Mouse (Mus musculus) thymus, adult 2 months (tissue): Measurements from ENCODE around the gene Cpne9. TPM values are rescaled to one million over a fixed set of nuclear protein-coding genes. Genes with fewer than 3 reads are reported as not detected.
A peak's percentile ranks its signal among the peaks of the same experiment; 100 is the strongest.
"Not testable (repeated sequence)": the region's sequence is repeated elsewhere in the genome, so short reads cannot be mapped to it uniquely, and the experiment has no call there.

Experiments
- DNase-seq: peaks from one replicate; pipeline ENCODE4 v3.0.0; 2021
- H3K27ac ChIP-seq: fragments of 200-500 bp; 2 replicates; pipeline ENCODE4 v1.5.1; 2012; ENCODE audit warnings: low read length, control low read depth; ENCODE audit not compliant: control insufficient read depth, insufficient read depth
- H3K27me3 ChIP-seq: fragments of 200-500 bp; 2 replicates; pipeline ENCODE4 v1.6.1; 2012; ENCODE audit warnings: mild to moderate bottlenecking, low read length, moderate library complexity, mixed read lengths; ENCODE audit not compliant: control insufficient read depth, insufficient read depth
- H3K36me3 ChIP-seq: fragments of 200-500 bp; 2 replicates; pipeline ENCODE4 v1.6.1; 2012; ENCODE audit warnings: mild to moderate bottlenecking, low read length, moderate library complexity; ENCODE audit not compliant: control insufficient read depth, insufficient read depth
- H3K4me1 ChIP-seq: fragments of 200-500 bp; replicated peaks from 2 replicates; pipeline ENCODE4 v1.6.1; 2012; ENCODE audit warnings: low read length; ENCODE audit not compliant: control insufficient read depth, insufficient read depth
- H3K4me3 ChIP-seq: fragments of 200-500 bp; 2 replicates; pipeline ENCODE4 v1.5.1; 2012; ENCODE audit warnings: mild to moderate bottlenecking, low read length, control low read depth, moderate library complexity; ENCODE audit not compliant: control insufficient read depth, insufficient read depth
- CTCF ChIP-seq: fragments of 200-500 bp; IDR thresholded peaks from 2 replicates; pipeline ENCODE4 v1.5.1; 2012; ENCODE audit warnings: mild to moderate bottlenecking, control low read depth, low read length, moderate library complexity, borderline replicate concordance; ENCODE audit not compliant: control insufficient read depth, poor library complexity, insufficient read depth; ENCODE audit errors: extremely low read depth
- POLR2A ChIP-seq: fragments of 200-500 bp; IDR thresholded peaks from 2 replicates; pipeline ENCODE4 v1.6.1; 2012; ENCODE audit warnings: mild to moderate bottlenecking, low read length, control low read depth, moderate library complexity; ENCODE audit not compliant: control insufficient read depth, poor library complexity, insufficient read depth; ENCODE audit errors: extremely low read depth
- WGBS: fragments of 180-500 bp; shearing (Covaris S2); methylation state at CpG from one replicate; pipeline ENCODE4 v1.1.7; 2018; 5-methylcytosine and 5-hydroxymethylcytosine counted together
- polyA plus RNA-seq: library from polyadenylated mRNA; depleted of rRNA; stranded (reverse); fragments of >200 nt; gene quantifications from 2 replicates; pipeline ENCODE4 v1.2.3, GENCODE M21; 2012

The Cpne9 gene
- polyA plus RNA-seq, 1 experiment = 0.65 TPM

- TF ChIP-seq POLR2A (no peak), CTCF (no peak)
- WGBS = 97% methylated on average over 3 of the region's 3 CpGs
Measured at GRCm38 (mm10) chr6:113315972-113316371, 33.9 kb downstream of the Cpne9 start.

GRCm38 (mm10) chr6:113326533-113327315, 44.6 kb downstream of the Cpne9 start, which contains the start of gene Ogg1:
TSS of gene Ogg1 (plus strand) at chr6:113326972.
- TF ChIP-seq POLR2A (peak; percentile 55), CTCF (peak; percentile 46; the same call in 1 of the 2 replicates)
- Histone ChIP-seq H3K36me3 (peaks cover 28% of the 10 kb centered on the region), H3K4me1 (peaks cover 9% of the 10 kb centered on the region), H3K27me3 (no peaks in the 10 kb centered on the region), H3K27ac (peak within 1 kb of the TSS; percentile 60), H3K4me3 (peak within 1 kb of the TSS; percentile 64)
- peak; percentile 98 for DNase-seq
- WGBS = under 1% methylated on average over 52 of the region's 52 CpGs

More at GRCm38 (mm10) chr6:113315972-113316371, 33.9 kb downstream of the Cpne9 start:
- no peak for DNase-seq
- Histone ChIP-seq H3K4me1 (no peaks in the 10 kb centered on the region), H3K27ac (no peak overlapping the region), H3K4me3 (no peak overlapping the region), H3K27me3 (no peaks in the 10 kb centered on the region), H3K36me3 (peaks cover 88% of the 10 kb centered on the region)

- DNase-seq = no peak
- 89% methylated on average over 1 of the region's 1 CpGs for WGBS
- no peak overlapping the region for H3K27ac ChIP-seq
- TF ChIP-seq CTCF = no peak
- TF ChIP-seq POLR2A = no peak
- H3K4me1 ChIP-seq = peaks cover 9% of the 10 kb centered on the region
- H3K4me3 ChIP-seq = no peak overlapping the region
- no peaks in the 10 kb centered on the region for H3K27me3 ChIP-seq
- H3K36me3 ChIP-seq = peaks cover 1% of the 10 kb centered on the region
Measured at GRCm38 (mm10) chr6:113329396-113329795, 47.3 kb downstream of the Cpne9 start.

GRCm38 (mm10) chr6:113330547-113330946, 48.4 kb downstream of the Cpne9 start:
- peaks cover 9% of the 10 kb centered on the region for H3K4me1 ChIP-seq
- 7% methylated on average over 2 of the region's 2 CpGs for WGBS

GRCm38 (mm10) chr6:113331721-113332120, 49.6 kb downstream of the Cpne9 start:
- DNase-seq = no peak
- Histone ChIP-seq H3K4me1 (peaks cover 3% of the 10 kb centered on the region), H3K27me3 (no peaks in the 10 kb centered on the region), H3K27ac (no peak overlapping the region), H3K36me3 (no peaks in the 10 kb centered on the region), H3K4me3 (no peak overlapping the region)
- no peak for TF ChIP-seq CTCF
- no peak for TF ChIP-seq POLR2A
- 98% methylated on average over 11 of the region's 11 CpGs for WGBS

More at GRCm38 (mm10) chr6:113330547-113330946, 48.4 kb downstream of the Cpne9 start:
- Histone ChIP-seq H3K27me3 (no peaks in the 10 kb centered on the region), H3K4me3 (no peak overlapping the region), H3K27ac (peak overlapping the region; percentile 9; the same call in 1 of the 2 replicates), H3K36me3 (no peaks in the 10 kb centered on the region)
- TF ChIP-seq POLR2A = no peak
- TF ChIP-seq CTCF = no peak
- DNase-seq = peak; percentile 31

- WGBS = 93% methylated on average over 6 of the region's 6 CpGs
- DNase-seq, H3K4me3 ChIP-seq, H3K4me1 ChIP-seq, H3K27me3 ChIP-seq, H3K36me3 ChIP-seq, H3K27ac ChIP-seq: not testable (repeated sequence)
Measured at GRCm38 (mm10) chr6:113332734-113333133, 50.6 kb downstream of the Cpne9 start.
